Mouse (Mus musculus) thymus, adult 2 months (tissue): Measurements from ENCODE around the gene Vwf.

Experiments
- CTCF ChIP-seq: fragments of 200-500 bp; IDR thresholded peaks from 2 replicates; pipeline ENCODE4 v1.5.1; 2012; ENCODE audit warnings: mild to moderate bottlenecking, control low read depth, low read length, moderate library complexity, borderline replicate concordance; ENCODE audit not compliant: control insufficient read depth, poor library complexity, insufficient read depth; ENCODE audit errors: extremely low read depth
- POLR2A ChIP-seq: fragments of 200-500 bp; IDR thresholded peaks from 2 replicates; pipeline ENCODE4 v1.6.1; 2012; ENCODE audit warnings: mild to moderate bottlenecking, low read length, control low read depth, moderate library complexity; ENCODE audit not compliant: control insufficient read depth, poor library complexity, insufficient read depth; ENCODE audit errors: extremely low read depth

DNA sequence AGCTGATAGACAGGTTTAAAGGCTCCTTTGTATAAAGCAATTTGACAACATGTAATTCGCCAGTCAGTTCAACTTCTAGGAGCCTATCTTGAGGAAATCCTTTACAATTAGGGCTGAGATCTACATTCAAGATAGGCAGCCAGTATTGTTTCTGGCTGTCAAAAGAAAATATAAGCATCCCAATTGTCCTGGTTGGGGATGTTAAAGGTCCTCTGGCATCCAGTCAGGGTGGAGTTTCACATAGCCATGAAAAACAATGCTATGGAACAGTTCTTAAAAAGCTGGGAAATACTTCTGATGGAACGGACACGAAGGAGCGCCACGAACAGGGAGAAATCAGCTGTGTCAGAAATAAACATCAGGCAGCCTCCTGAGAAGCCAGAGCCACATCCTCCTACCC lies 11.6 kb upstream of the Vwf start:
- TF ChIP-seq CTCF (no peak), POLR2A (no peak)
